Mouse (Mus musculus): ENCODE data around the gene Zbtb46. TPM values are rescaled to one million over a fixed set of nuclear protein-coding genes. Genes with fewer than 3 reads are reported as not detected.

The Zbtb46 gene
- polyA plus RNA-seq, 1 experiment from 2014 or later = 7.0 TPM

- H3K9ac ChIP-seq (ENCODE audit: low read depth, low read length) = no peak overlapping the region
- ATAC-seq (ENCODE audit: low read depth) = no peak
- no peak overlapping the region; the same call in 1 of the 2 replicates for H3K27ac ChIP-seq (ENCODE audit: low read length)
- WGBS (ENCODE audit: insufficient replicate concordance) = 88% methylated on average over 3 of the region's 3 CpGs
- no peaks in the 10 kb centered on the region for H3K9me3 ChIP-seq (replicated peaks; ENCODE audit: control insufficient read depth, low read length)
- H3K4me2 ChIP-seq (ENCODE audit: low read depth, low read length) = no peak overlapping the region
- no peaks in the 10 kb centered on the region for H3K4me1 ChIP-seq (ENCODE audit: control insufficient read depth, low read depth, low read length)
- peaks cover 11% of the 10 kb centered on the region for H3K36me3 ChIP-seq (ENCODE audit: control insufficient read depth, insufficient read depth)
- H3K27me3 ChIP-seq (ENCODE audit: control insufficient read depth, insufficient read depth, low read depth, low read length) = no peaks in the 10 kb centered on the region
- H3K4me3 ChIP-seq (ENCODE audit: low read depth, low read length) = no peak overlapping the region
These were observed 65.1 kb downstream of the Zbtb46 start for GRCm38 (mm10) chr2:181394086-181394485.

GRCm38 (mm10) chr2:181392600-181393213 is 66.5 kb downstream of the Zbtb46 start:
- Histone ChIP-seq H3K4me3 (ENCODE audit: low read depth, low read length) (no peak overlapping the region), H3K4me2 (ENCODE audit: low read depth, low read length) (no peak overlapping the region), H3K9ac (ENCODE audit: low read depth, low read length) (no peak overlapping the region), H3K36me3 (ENCODE audit: control insufficient read depth, insufficient read depth) (peaks cover 11% of the 10 kb centered on the region), H3K9me3 (replicated peaks; ENCODE audit: control insufficient read depth, low read length) (no peaks in the 10 kb centered on the region), H3K27me3 (ENCODE audit: control insufficient read depth, insufficient read depth, low read depth, low read length) (no peaks in the 10 kb centered on the region), H3K27ac (ENCODE audit: low read length) (no peak overlapping the region), H3K4me1 (ENCODE audit: control insufficient read depth, low read depth, low read length) (no peaks in the 10 kb centered on the region)
- peak; percentile 68 for ATAC-seq (ENCODE audit: low read depth)
- 28% methylated on average over 4 of the region's 4 CpGs for WGBS (ENCODE audit: insufficient replicate concordance)

- Histone ChIP-seq H3K9ac (ENCODE audit: low read depth, low read length) (no peak overlapping the region), H3K4me1 (ENCODE audit: control insufficient read depth, low read depth, low read length) (no peaks in the 10 kb centered on the region), H3K9me3 (replicated peaks; ENCODE audit: control insufficient read depth, low read length) (no peaks in the 10 kb centered on the region), H3K4me2 (ENCODE audit: low read depth, low read length) (no peak overlapping the region), H3K36me3 (ENCODE audit: control insufficient read depth, insufficient read depth) (peaks cover 13% of the 10 kb centered on the region), H3K27me3 (ENCODE audit: control insufficient read depth, insufficient read depth, low read depth, low read length) (no peaks in the 10 kb centered on the region), H3K4me3 (ENCODE audit: low read depth, low read length) (no peak overlapping the region), H3K27ac (ENCODE audit: low read length) (no peak overlapping the region)
- WGBS (ENCODE audit: insufficient replicate concordance) = 65% methylated on average over 2 of the region's 2 CpGs
- no peak for ATAC-seq (ENCODE audit: low read depth)
These were observed 67.7 kb downstream of the Zbtb46 start for GRCm38 (mm10) chr2:181391541-181391940.

- WGBS (ENCODE audit: insufficient replicate concordance) = 83% methylated on average over 15 of the region's 15 CpGs
- Histone ChIP-seq H3K4me3 (ENCODE audit: low read depth, low read length) (no peak overlapping the region), H3K27ac (ENCODE audit: low read length) (no peak overlapping the region), H3K27me3 (ENCODE audit: control insufficient read depth, insufficient read depth, low read depth, low read length) (no peaks in the 10 kb centered on the region), H3K4me1 (ENCODE audit: control insufficient read depth, low read depth, low read length) (no peaks in the 10 kb centered on the region), H3K9ac (ENCODE audit: low read depth, low read length) (no peak overlapping the region), H3K9me3 (replicated peaks; ENCODE audit: control insufficient read depth, low read length) (no peaks in the 10 kb centered on the region), H3K4me2 (ENCODE audit: low read depth, low read length) (no peak overlapping the region), H3K36me3 (ENCODE audit: control insufficient read depth, insufficient read depth) (peaks cover 13% of the 10 kb centered on the region)
- ATAC-seq (ENCODE audit: low read depth) = no peak
These were observed 68.2 kb downstream of the Zbtb46 start for GRCm38 (mm10) chr2:181391022-181391421.

- H3K9ac ChIP-seq (ENCODE audit: low read depth, low read length) = no peak overlapping the region
- no peak overlapping the region for H3K27ac ChIP-seq (ENCODE audit: low read length)
- WGBS (ENCODE audit: insufficient replicate concordance) = 72% methylated on average over 4 of the region's 4 CpGs
- H3K4me2 ChIP-seq (ENCODE audit: low read depth, low read length) = no peak overlapping the region
- no peak for ATAC-seq (ENCODE audit: low read depth)
- no peaks in the 10 kb centered on the region for H3K27me3 ChIP-seq (ENCODE audit: control insufficient read depth, insufficient read depth, low read depth, low read length)
- no peak overlapping the region for H3K4me3 ChIP-seq (ENCODE audit: low read depth, low read length)
- no peaks in the 10 kb centered on the region for H3K4me1 ChIP-seq (ENCODE audit: control insufficient read depth, low read depth, low read length)
- no peaks in the 10 kb centered on the region for H3K9me3 ChIP-seq (replicated peaks; ENCODE audit: control insufficient read depth, low read length)
- peaks cover 13% of the 10 kb centered on the region for H3K36me3 ChIP-seq (ENCODE audit: control insufficient read depth, insufficient read depth)
These were observed 68.9 kb downstream of the Zbtb46 start for GRCm38 (mm10) chr2:181390136-181390870.

- H3K9me3 ChIP-seq (replicated peaks; ENCODE audit: control insufficient read depth, low read length) = no peaks in the 10 kb centered on the region
- 67% methylated on average over 4 of the region's 4 CpGs for WGBS (ENCODE audit: insufficient replicate concordance)
- no peak overlapping the region for H3K4me3 ChIP-seq (ENCODE audit: low read depth, low read length)
- no peak overlapping the region for H3K9ac ChIP-seq (ENCODE audit: low read depth, low read length)
- H3K27me3 ChIP-seq (ENCODE audit: control insufficient read depth, insufficient read depth, low read depth, low read length) = no peaks in the 10 kb centered on the region
- no peak for ATAC-seq (ENCODE audit: low read depth)
- H3K4me2 ChIP-seq (ENCODE audit: low read depth, low read length) = no peak overlapping the region
- no peaks in the 10 kb centered on the region for H3K4me1 ChIP-seq (ENCODE audit: control insufficient read depth, low read depth, low read length)
- peaks cover 11% of the 10 kb centered on the region; the same call in 1 of the 2 replicates for H3K36me3 ChIP-seq (ENCODE audit: control insufficient read depth, insufficient read depth)
- no peak overlapping the region for H3K27ac ChIP-seq (ENCODE audit: low read length)
These were observed 72.5 kb downstream of the Zbtb46 start for GRCm38 (mm10) chr2:181386663-181387210.

- Histone ChIP-seq H3K4me1 (ENCODE audit: control insufficient read depth, low read depth, low read length) (no peaks in the 10 kb centered on the region), H3K36me3 (ENCODE audit: control insufficient read depth, insufficient read depth) (peaks cover 12% of the 10 kb centered on the region; the same call in 1 of the 2 replicates), H3K27ac (ENCODE audit: low read length) (no peak overlapping the region), H3K9me3 (replicated peaks; ENCODE audit: control insufficient read depth, low read length) (no peaks in the 10 kb centered on the region), H3K27me3 (ENCODE audit: control insufficient read depth, insufficient read depth, low read depth, low read length) (no peaks in the 10 kb centered on the region), H3K4me2 (ENCODE audit: low read depth, low read length) (no peak overlapping the region), H3K9ac (ENCODE audit: low read depth, low read length) (no peak overlapping the region), H3K4me3 (ENCODE audit: low read depth, low read length) (no peak overlapping the region)
- WGBS (ENCODE audit: insufficient replicate concordance) = 71% methylated on average over 3 of the region's 3 CpGs
- no peak for ATAC-seq (ENCODE audit: low read depth)
These were observed 73.3 kb downstream of the Zbtb46 start for GRCm38 (mm10) chr2:181385885-181386284.

- Histone ChIP-seq H3K4me2 (ENCODE audit: low read depth, low read length) (no peak overlapping the region), H3K4me3 (ENCODE audit: low read depth, low read length) (no peak overlapping the region), H3K36me3 (ENCODE audit: control insufficient read depth, insufficient read depth) (peaks cover 13% of the 10 kb centered on the region), H3K27me3 (ENCODE audit: control insufficient read depth, insufficient read depth, low read depth, low read length) (no peaks in the 10 kb centered on the region), H3K27ac (ENCODE audit: low read length) (no peak overlapping the region), H3K9ac (ENCODE audit: low read depth, low read length) (no peak overlapping the region), H3K4me1 (ENCODE audit: control insufficient read depth, low read depth, low read length) (no peaks in the 10 kb centered on the region), H3K9me3 (replicated peaks; ENCODE audit: control insufficient read depth, low read length) (no peaks in the 10 kb centered on the region)
- ATAC-seq (ENCODE audit: low read depth) = no peak
- WGBS (ENCODE audit: insufficient replicate concordance) = 81% methylated on average over 4 of the region's 4 CpGs
These were observed 74.3 kb downstream of the Zbtb46 start for GRCm38 (mm10) chr2:181384919-181385391.

GRCm38 (mm10) chr2:181384463-181384862 is 74.8 kb downstream of the Zbtb46 start:
- H3K36me3 ChIP-seq (ENCODE audit: control insufficient read depth, insufficient read depth) = peaks cover 18% of the 10 kb centered on the region

More at GRCm38 (mm10) chr2:181384463-181384862, 74.8 kb downstream of the Zbtb46 start:
- Histone ChIP-seq H3K9me3 (replicated peaks; ENCODE audit: control insufficient read depth, low read length) (no peaks in the 10 kb centered on the region), H3K27me3 (ENCODE audit: control insufficient read depth, insufficient read depth, low read depth, low read length) (no peaks in the 10 kb centered on the region), H3K4me1 (ENCODE audit: control insufficient read depth, low read depth, low read length) (no peaks in the 10 kb centered on the region), H3K4me3 (ENCODE audit: low read depth, low read length) (no peak overlapping the region), H3K4me2 (ENCODE audit: low read depth, low read length) (no peak overlapping the region), H3K9ac (ENCODE audit: low read depth, low read length) (no peak overlapping the region), H3K27ac (ENCODE audit: low read length) (no peak overlapping the region)
- 60% methylated on average over 7 of the region's 7 CpGs for WGBS (ENCODE audit: insufficient replicate concordance)
- no peak for ATAC-seq (ENCODE audit: low read depth)

All from liver, embryonic 16.5 days (tissue).